ENCODE assay signal across 9 mouse cellular contexts in genomic region chr17:31636277-31636941, GRCm38 (mm10). TPM values are rescaled to one million over a fixed set of nuclear protein-coding genes. Genes with fewer than 3 reads are reported as not detected.
DNase-seq lines count a peak whose midpoint lies in the region; ATAC-seq and TF ChIP-seq lines count a peak whose summit lies in the region.
"Had no signal": no experiment of that assay in that cellular context is flagged by ENCODE, and none has a peak within 500 bp of the region (broad histone marks: within the 10 kb centered on the region; RNA-seq: fewer than 3 reads in every experiment).

No protein-coding gene starts in this region.

- WGBS in spleen, adult 2 months: 19% methylated on average over 45 of the region's 45 CpGs
- 5% methylated on average over 45 of the region's 45 CpGs for WGBS in liver, embryonic 12.5 days (ENCODE audit: insufficient replicate concordance)

- no peak for TF ChIP-seq CTCF in spleen, adult 2 months (IDR thresholded peaks at IDR 0.05; ENCODE audit: extremely low read depth, insufficient read depth, insufficient read length, insufficient replicate concordance)

- peak overlapping the region; percentile 13; the same call in 1 of the 2 replicates for H3K9ac ChIP-seq in liver, embryonic 12.5 days

- peak; percentile 44 for DNase-seq in adrenal gland, adult 2 months
- no peak for DNase-seq in adrenal gland, adult 18-20 months (ENCODE audit: low spot score in 2 of 2)
- DNase-seq in spleen, adult 2 months (ENCODE audit: low read depth in 1 of 2, low spot score in 2 of 2): no peak
- DNase-seq in spleen, postnatal 10 days (ENCODE audit: low spot score in 2 of 2): no peak
- DNase-seq in left cerebral cortex, adult 9 months (ENCODE audit: low spot score in 2 of 2): no peak
- no peak for DNase-seq in layer of hippocampus, postnatal 25 days (ENCODE audit: extremely low spot score in 1 of 2, low spot score in 1 of 2)

- H3K27me3 ChIP-seq in spleen, adult 2 months (ENCODE audit: control insufficient read depth, insufficient read depth, low read length): peaks cover 20% of the 10 kb centered on the region
- H3K27me3 ChIP-seq in liver, embryonic 12.5 days (replicated peaks): peaks cover 64% of the 10 kb centered on the region

- TF ChIP-seq POLR2A in spleen, adult 2 months (IDR thresholded peaks at IDR 0.05; ENCODE audit: low read depth, low read length): no peak

- peak; percentile 37 for ATAC-seq in liver, embryonic 12.5 days
- no peak for ATAC-seq in activated CD4-positive, CD25-positive, alpha-beta regulatory T cell, adult 4 months

- H3K27ac ChIP-seq in spleen, adult 2 months (ENCODE audit: insufficient read depth, low read length): no peak overlapping the region
- no peak overlapping the region for H3K27ac ChIP-seq in liver, embryonic 12.5 days

- H3K4me3 ChIP-seq in spleen, adult 2 months (ENCODE audit: extremely low read depth, insufficient read depth, insufficient read length): peak overlapping the region; percentile 53
- H3K4me3 ChIP-seq in liver, embryonic 12.5 days: peak overlapping the region; percentile 50

- peaks cover 5% of the 10 kb centered on the region for H3K4me1 ChIP-seq in spleen, adult 2 months (ENCODE audit: control insufficient read depth, insufficient read depth, insufficient read length)
- H3K4me1 ChIP-seq in liver, embryonic 12.5 days: peaks cover 17% of the 10 kb centered on the region

- H3K4me2 ChIP-seq in liver, embryonic 12.5 days: peak overlapping the region; percentile 75

- no peaks in the 10 kb centered on the region for H3K9me3 ChIP-seq in liver, embryonic 12.5 days (replicated peaks)

- no peaks in the 10 kb centered on the region for H3K36me3 ChIP-seq in spleen, adult 2 months (ENCODE audit: control insufficient read depth, insufficient read depth, low read length)
- H3K36me3 ChIP-seq in liver, embryonic 12.5 days: no peaks in the 10 kb centered on the region

RNA-seq across cellular contexts. Expression of gene Cbs, which starts 0.6 kb away (rescaled TPM):
- total RNA-seq in adrenal gland, adult 2 months (2021): 1 to 10 TPM; 6.4 to 8.1 TPM
- 1.9 and 2.1 TPM in 2 replicates for polyA plus RNA-seq in adrenal gland, adult 2 months (2012; rRNA removed)
- total RNA-seq in adrenal gland, adult 18-20 months (2021): 1 to 10 TPM; 3.0 to 7.7 TPM
- 7.4 and 9.4 TPM in 2 replicates for polyA plus RNA-seq in spleen, adult 2 months (2012; rRNA removed)
- 6.3 TPM in 2 replicates for polyA plus RNA-seq in liver, embryonic 12.5 days (2016; fragmentation: Nextera tagmentation; extraction: Ambion mirVana)
- under 1 TPM in 1 of 2 experiments, not detected in 1; 0.05 TPM for polyA plus RNA-seq in activated CD4-positive, CD25-positive, alpha-beta regulatory T cell, adult 4 months (2017; shearing (Covaris generic))
- total RNA-seq in layer of hippocampus, postnatal 25 days (2021): 10 to 100 TPM; 56.3 to 58.1 TPM

RNA-seq across cellular contexts. Expression of gene U2af1, which starts 22.3 kb away (rescaled TPM):
- 100 to 1,000 TPM; 146 to 161 TPM for total RNA-seq in adrenal gland, adult 2 months (2021)
- 12.7 and 12.8 TPM in 2 replicates for polyA plus RNA-seq in adrenal gland, adult 2 months (2012; rRNA removed)
- 100 to 1,000 TPM; 147 to 149 TPM for total RNA-seq in adrenal gland, adult 18-20 months (2021)
- 32.4 and 36.2 TPM in 2 replicates for polyA plus RNA-seq in spleen, adult 2 months (2012; rRNA removed)
- 258 and 270 TPM in 2 replicates for polyA plus RNA-seq in liver, embryonic 12.5 days (2016; fragmentation: Nextera tagmentation; extraction: Ambion mirVana)
- polyA plus RNA-seq in activated CD4-positive, CD25-positive, alpha-beta regulatory T cell, adult 4 months (2017; shearing (Covaris generic)): 10 to 100 TPM; 60.6 to 77.9 TPM
- 100 to 1,000 TPM; 121 to 128 TPM for total RNA-seq in layer of hippocampus, postnatal 25 days (2021)

RNA-seq across cellular contexts. Expression of gene Cryaa, which starts 41.2 kb away (rescaled TPM):
- not detected for total RNA-seq in adrenal gland, adult 2 months (2021)
- polyA plus RNA-seq in adrenal gland, adult 2 months (2012; rRNA removed): not detected in 2 replicates
- total RNA-seq in adrenal gland, adult 18-20 months (2021): not detected
- polyA plus RNA-seq in spleen, adult 2 months (2012; rRNA removed): 0.54 and 0.82 TPM in 2 replicates
- 0.16 TPM in 1 of 2 replicates, not detected in the other for polyA plus RNA-seq in liver, embryonic 12.5 days (2016; fragmentation: Nextera tagmentation; extraction: Ambion mirVana)
- polyA plus RNA-seq in activated CD4-positive, CD25-positive, alpha-beta regulatory T cell, adult 4 months (2017; shearing (Covaris generic)): not detected
- total RNA-seq in layer of hippocampus, postnatal 25 days (2021): under 1 TPM in 1 of 2 experiments, not detected in 1; 0.31 TPM
- total RNA-seq: common myeloid progenitor, adult 5-6 weeks had no signal
